Mouse (Mus musculus) lung, postnatal 0 days (tissue): ENCODE data around the gene Mast4. TPM values are rescaled to one million over a fixed set of nuclear protein-coding genes. Genes with fewer than 3 reads are reported as not detected.

Experiments used
- ATAC-seq: fragments of 200-750 bp; cut with Nextera tagmentation; 2 replicates; pipeline ENCODE4 v1.8.0; 2017; ENCODE audit warnings: moderate library complexity
- DNase-seq: peaks from one replicate; pipeline ENCODE4 v3.0.0-alpha.2; 2016; ENCODE audit warnings: low spot score
- H3K27ac ChIP-seq: fragments of 300-500 bp; sonication (generic); 2 replicates; pipeline ENCODE4 v1.5.1; 2014; ENCODE audit warnings: antibody characterized with exemption, mild to moderate bottlenecking, low read length, mixed read lengths
- H3K27me3 ChIP-seq: fragments of 300-500 bp; sonication (generic); replicated peaks from 2 replicates; pipeline ENCODE4 v1.6.1; 2014; ENCODE audit warnings: low read length, mixed read lengths; ENCODE audit not compliant: insufficient read depth
- H3K36me3 ChIP-seq: fragments of 300-500 bp; sonication (generic); 2 replicates; pipeline ENCODE4 v1.6.1; 2014; ENCODE audit warnings: low read length, mixed read lengths; ENCODE audit not compliant: insufficient read depth
- H3K4me1 ChIP-seq: fragments of 300-500 bp; sonication (generic); 2 replicates; pipeline ENCODE4 v1.6.1; 2014; ENCODE audit warnings: antibody characterized with exemption, low read depth, low read length, mixed read lengths; ENCODE audit not compliant: insufficient read depth
- H3K4me2 ChIP-seq: fragments of 300-500 bp; sonication (generic); replicated peaks from 2 replicates; pipeline ENCODE4 v1.6.1; 2014; ENCODE audit warnings: low read depth, mild to moderate bottlenecking, low read length, moderate library complexity, mixed read lengths
- H3K4me3 ChIP-seq: fragments of 300-500 bp; sonication (generic); 2 replicates; pipeline ENCODE4 v1.5.1; 2014; ENCODE audit warnings: low read depth, low read length
- H3K9ac ChIP-seq: fragments of 300-500 bp; sonication (generic); replicated peaks from 2 replicates; pipeline ENCODE4 v1.6.1; 2014; ENCODE audit warnings: low read depth, mild to moderate bottlenecking
- H3K9me3 ChIP-seq: fragments of 300-500 bp; sonication (generic); 2 replicates; pipeline ENCODE4 v1.6.1; 2016; ENCODE audit warnings: low read length, mixed read lengths
- CTCF ChIP-seq: IDR thresholded peaks from 2 replicates; pipeline ENCODE4 v1.5.1; 2016; ENCODE audit warnings: antibody characterized with exemption, mild to moderate bottlenecking
- EP300 ChIP-seq: IDR thresholded peaks from 2 replicates; pipeline ENCODE4 v1.6.1; 2016; ENCODE audit warnings: antibody characterized with exemption, mild to moderate bottlenecking, control low read depth
- WGBS: fragments of 180-500 bp; shearing (Covaris S2); extraction: QIAGEN DNeasy Blood & Tissue Kit; methylation state at CpG from one replicate; pipeline ENCODE4 v1.1.7; 2014; 5-methylcytosine and 5-hydroxymethylcytosine counted together
- polyA plus RNA-seq: library from polyadenylated mRNA; unstranded; fragments of >200 nt; fragmentation: Nextera tagmentation; extraction: Ambion mirVana; gene quantifications from 2 replicates; pipeline ENCODE4 v1.2.1, GENCODE M21; 2015

Gene Mast4
- polyA plus RNA-seq, 1 experiment from 2014 or later, result 15.5 TPM

DNA sequence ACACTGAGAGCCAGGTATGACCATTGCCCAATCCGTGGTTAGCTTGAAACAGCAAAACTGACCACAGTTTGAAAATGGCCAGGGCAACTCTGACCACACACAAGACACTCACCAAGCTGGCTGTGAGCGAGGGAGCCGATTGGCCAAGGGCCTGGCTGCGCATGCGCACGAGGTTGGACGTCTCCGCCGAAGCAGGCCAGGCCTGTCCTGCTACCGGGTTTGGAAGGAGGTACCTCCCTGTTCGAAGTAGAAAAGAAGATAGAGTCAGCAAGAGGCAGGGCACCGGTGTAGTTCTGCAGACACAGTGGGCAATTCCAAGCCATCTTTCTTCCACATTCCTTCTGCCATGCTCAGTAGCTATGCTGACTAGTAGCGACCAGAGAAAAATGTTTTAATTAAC lies 194.2 kb downstream of the Mast4 start:
- Histone ChIP-seq H3K4me3 (no peak overlapping the region), H3K4me1 (no peaks in the 10 kb centered on the region), H3K27ac (no peak overlapping the region), H3K36me3 (no peaks in the 10 kb centered on the region), H3K27me3 (no peaks in the 10 kb centered on the region), H3K9me3 (no peaks in the 10 kb centered on the region), H3K9ac (no peak overlapping the region), H3K4me2 (no peak overlapping the region)
- 92% methylated on average over 13 of the region's 13 CpGs for WGBS
- ATAC-seq (no peak), DNase-seq (no peak)
- no peak for TF ChIP-seq EP300
- TF ChIP-seq CTCF, result no peak

- DNase-seq (no peak), ATAC-seq (no peak)
- Histone ChIP-seq H3K4me3 (no peak overlapping the region), H3K4me1 (no peaks in the 10 kb centered on the region), H3K27me3 (no peaks in the 10 kb centered on the region), H3K4me2 (no peak overlapping the region), H3K27ac (no peak overlapping the region), H3K9ac (no peak overlapping the region), H3K36me3 (no peaks in the 10 kb centered on the region), H3K9me3 (no peaks in the 10 kb centered on the region)
- no peak for TF ChIP-seq EP300
- no peak for TF ChIP-seq CTCF
These were observed 196.0 kb downstream of the Mast4 start for GRCm38 (mm10) chr13:103138298-103138697.

DNA sequence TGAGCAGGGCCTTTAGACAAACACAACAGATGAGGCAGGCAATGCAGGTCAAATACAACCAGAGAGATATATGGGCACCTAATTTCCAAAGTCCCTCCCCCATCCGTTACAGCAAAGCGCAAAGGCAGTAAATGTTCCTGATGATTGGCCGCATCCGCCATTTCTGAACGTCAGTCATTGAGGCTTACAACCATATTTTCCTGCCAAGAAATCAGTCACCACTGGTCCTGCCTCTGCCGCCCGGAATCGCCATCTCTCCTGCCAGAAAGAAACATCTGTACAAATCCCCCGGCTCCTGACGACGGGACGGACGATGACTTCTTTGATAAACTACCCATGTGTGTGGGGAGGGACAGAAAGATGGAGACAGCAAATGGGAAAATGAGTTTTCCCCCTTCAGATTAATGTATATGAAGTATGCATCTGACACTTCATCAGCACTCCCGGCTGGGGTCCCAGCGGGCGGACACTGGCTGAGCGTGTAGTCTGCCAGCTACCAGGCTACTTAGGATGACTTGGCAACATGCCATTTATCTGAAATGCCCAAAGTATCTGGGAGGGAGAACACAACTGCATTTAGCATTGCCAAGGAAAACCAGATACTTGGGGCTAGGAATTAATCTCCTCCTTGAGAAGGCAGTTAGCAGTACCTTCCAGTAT lies 198.9 kb downstream of the Mast4 start:
- H3K36me3 ChIP-seq, result no peaks in the 10 kb centered on the region
- H3K9me3 ChIP-seq, result no peaks in the 10 kb centered on the region
- DNase-seq (no peak), ATAC-seq (no peak)
- no peak overlapping the region for H3K4me2 ChIP-seq
- H3K27ac ChIP-seq, result no peak overlapping the region
- no peak overlapping the region for H3K9ac ChIP-seq
- no peak for TF ChIP-seq CTCF
- TF ChIP-seq EP300, result no peak
- no peaks in the 10 kb centered on the region for H3K27me3 ChIP-seq
- H3K4me3 ChIP-seq, result no peak overlapping the region
- H3K4me1 ChIP-seq, result no peaks in the 10 kb centered on the region
- WGBS, result 75% methylated on average over 17 of the region's 17 CpGs

DNA sequence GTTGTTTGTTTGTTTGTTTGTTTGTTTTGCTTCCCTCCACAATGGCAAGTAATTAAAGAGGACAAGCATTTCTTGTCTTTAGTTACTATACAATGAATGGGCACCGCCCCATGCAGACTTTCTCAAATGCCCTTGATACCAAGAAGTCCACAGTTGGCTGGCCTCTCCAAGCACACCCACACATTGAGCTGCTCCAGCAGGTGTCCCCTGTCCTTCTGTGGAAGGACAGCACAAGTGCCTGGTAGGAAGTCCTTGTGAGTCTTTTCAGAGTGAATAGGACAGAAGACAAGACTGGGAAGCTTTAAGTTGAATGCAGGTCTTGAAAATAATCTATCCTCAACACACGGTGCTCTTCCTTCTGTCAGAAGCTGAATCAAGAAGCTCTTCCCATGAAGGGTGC lies 202.5 kb downstream of the Mast4 start:
- no peak overlapping the region for H3K4me3 ChIP-seq
- 81% methylated on average over 2 of the region's 2 CpGs for WGBS
- H3K9ac ChIP-seq, result no peak overlapping the region
- no peaks in the 10 kb centered on the region for H3K9me3 ChIP-seq
- no peaks in the 10 kb centered on the region for H3K4me1 ChIP-seq
- TF ChIP-seq EP300 (no peak), CTCF (no peak)
- no peaks in the 10 kb centered on the region for H3K27me3 ChIP-seq
- H3K36me3 ChIP-seq, result no peaks in the 10 kb centered on the region
- no peak overlapping the region for H3K27ac ChIP-seq
- DNase-seq (no peak), ATAC-seq (no peak)
- no peak overlapping the region for H3K4me2 ChIP-seq

DNA sequence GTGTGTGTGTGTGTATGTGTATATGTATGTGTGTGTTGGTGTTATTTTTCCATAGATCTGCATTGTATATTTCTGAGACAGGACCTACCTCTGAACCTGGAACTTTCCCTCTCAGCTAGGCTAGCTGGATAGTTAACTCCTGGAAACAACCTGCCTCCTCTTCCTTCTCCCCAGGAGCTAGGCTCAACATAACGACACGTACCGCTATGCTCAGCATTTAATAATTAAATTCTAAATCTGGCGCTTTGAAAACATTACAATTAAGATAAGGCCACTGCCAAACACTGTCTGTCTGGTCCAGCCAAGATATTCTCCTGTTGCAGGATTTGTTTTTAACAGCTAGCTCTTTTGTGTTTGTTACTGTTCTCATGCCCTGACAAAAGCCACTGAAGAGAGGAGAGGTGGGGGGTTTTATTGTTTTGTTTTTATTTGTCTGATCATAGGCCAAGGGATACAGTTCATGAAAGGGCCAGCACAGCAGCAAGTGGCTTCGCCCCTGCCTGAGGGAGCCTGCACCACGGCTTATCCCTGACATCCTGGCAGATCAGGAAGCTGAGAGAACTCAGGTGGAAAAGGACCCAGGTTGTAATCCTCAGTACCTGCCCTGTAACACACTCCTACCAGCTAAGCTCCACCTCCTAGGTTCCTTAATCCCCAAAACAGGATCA lies 205.0 kb downstream of the Mast4 start:
- Histone ChIP-seq H3K27me3 (no peaks in the 10 kb centered on the region), H3K9me3 (no peaks in the 10 kb centered on the region), H3K4me1 (no peaks in the 10 kb centered on the region), H3K9ac (no peak overlapping the region), H3K27ac (no peak overlapping the region), H3K4me3 (no peak overlapping the region), H3K36me3 (no peaks in the 10 kb centered on the region), H3K4me2 (no peak overlapping the region)
- no peak for ATAC-seq
- no peak for DNase-seq
- 69% methylated on average over 6 of the region's 6 CpGs for WGBS
- no peak for TF ChIP-seq EP300
- TF ChIP-seq CTCF, result no peak

DNA sequence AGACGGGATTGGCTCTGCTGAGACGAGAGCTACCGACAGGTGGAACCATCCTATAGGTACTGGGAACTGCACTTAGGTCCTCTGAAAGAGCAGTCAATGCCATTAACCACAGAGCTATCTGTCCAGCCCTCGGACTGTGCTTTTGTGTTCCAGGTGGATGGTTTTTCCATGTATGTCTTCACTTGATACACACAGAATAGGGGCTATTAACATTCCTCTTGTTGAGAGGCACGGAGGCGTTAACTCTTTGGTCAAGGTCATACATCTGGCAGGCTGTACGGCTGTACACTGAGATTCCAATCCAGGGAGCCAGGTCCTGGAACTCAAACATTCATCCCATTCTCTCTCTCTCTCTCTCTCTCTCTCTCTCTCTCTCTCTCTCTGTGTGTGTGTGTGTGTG lies 205.6 kb downstream of the Mast4 start:
- Histone ChIP-seq H3K9ac (no peak overlapping the region), H3K4me3 (no peak overlapping the region), H3K36me3 (no peaks in the 10 kb centered on the region), H3K9me3 (no peaks in the 10 kb centered on the region), H3K27me3 (no peaks in the 10 kb centered on the region), H3K4me1 (no peaks in the 10 kb centered on the region), H3K4me2 (no peak overlapping the region), H3K27ac (no peak overlapping the region)
- 54% methylated on average over 7 of the region's 7 CpGs for WGBS
- DNase-seq (no peak), ATAC-seq (no peak)
- no peak for TF ChIP-seq CTCF
- TF ChIP-seq EP300, result no peak
